Comparison of ENCODE assay signal across 24 mouse cellular contexts in genomic region chr11:61671781-61672383, GRCm38 (mm10). TPM values are rescaled to one million over a fixed set of nuclear protein-coding genes. Genes with fewer than 3 reads are reported as not detected.
DNase-seq lines count a peak whose midpoint lies in the region; ATAC-seq and TF ChIP-seq lines count a peak whose summit lies in the region.
"Had no signal": no experiment of that assay in that cellular context is flagged by ENCODE, and none has a peak within 500 bp of the region (broad histone marks: within the 10 kb centered on the region; RNA-seq: fewer than 3 reads in every experiment).

No protein-coding gene starts in this region.

- no peaks in the 10 kb centered on the region for H3K9me3 ChIP-seq in stomach, embryonic 15.5 days
- H3K9me3 ChIP-seq in stomach, postnatal 0 days (ENCODE audit: control insufficient read depth, low read length): no peaks in the 10 kb centered on the region
- H3K9me3 ChIP-seq in intestine, embryonic 14.5 days (ENCODE audit: control insufficient read depth, low read length): no peaks in the 10 kb centered on the region
- H3K9me3 ChIP-seq: embryonic facial prominence, embryonic 15.5 days; megakaryocyte, embryonic 14.5 days; neural tube, embryonic 15.5 days had no signal

- no peaks in the 10 kb centered on the region for H3K36me3 ChIP-seq in stomach, embryonic 15.5 days
- H3K36me3 ChIP-seq in stomach, postnatal 0 days (ENCODE audit: control insufficient read depth, insufficient read depth, low read length): no peaks in the 10 kb centered on the region
- H3K36me3 ChIP-seq in intestine, embryonic 14.5 days (ENCODE audit: control insufficient read depth, insufficient read depth, low read length): no peaks in the 10 kb centered on the region
- H3K36me3 ChIP-seq: embryonic facial prominence, embryonic 15.5 days; neural tube, embryonic 15.5 days had no signal

- H3K27ac ChIP-seq in stomach, embryonic 15.5 days: no peak overlapping the region
- no peak overlapping the region for H3K27ac ChIP-seq in stomach, postnatal 0 days (replicated peaks)
- H3K27ac ChIP-seq in intestine, embryonic 14.5 days (ENCODE audit: low read depth): no peak overlapping the region
- H3K27ac ChIP-seq: embryonic facial prominence, embryonic 15.5 days; layer of hippocampus, adult 2 months; neural tube, embryonic 15.5 days had no signal

- H3K4me1 ChIP-seq in stomach, embryonic 15.5 days: peaks cover 25% of the 10 kb centered on the region; the same call in 1 of the 2 replicates
- H3K4me1 ChIP-seq in stomach, postnatal 0 days (replicated peaks; ENCODE audit: control insufficient read depth, insufficient read depth): 0 out of 2 replicates have a peak, but pooled peaks cover 2% of the 10 kb centered on the region
- H3K4me1 ChIP-seq in intestine, embryonic 14.5 days (replicated peaks; ENCODE audit: control insufficient read depth, insufficient read depth, low read length): peaks cover 29% of the 10 kb centered on the region

- ATAC-seq in stomach, embryonic 15.5 days (ENCODE audit: insufficient read depth, low FRiP score, low read depth): no peak
- no peak for ATAC-seq in stomach, postnatal 0 days (ENCODE audit: low FRiP score, low TSS enrichment)
- ATAC-seq in intestine, embryonic 14.5 days (replicated peaks; ENCODE audit: low FRiP score, low TSS enrichment, low read depth): 0 out of 2 replicates have a peak, but pooled peaks have one; percentile 3
- ATAC-seq: liver, postnatal 0 days had no signal

- no peak overlapping the region for H3K9ac ChIP-seq in stomach, embryonic 15.5 days
- no peak overlapping the region for H3K9ac ChIP-seq in stomach, postnatal 0 days (ENCODE audit: low read length)
- 0 out of 2 replicates have a peak overlapping the region, but pooled peaks have one; percentile 20 for H3K9ac ChIP-seq in intestine, embryonic 14.5 days (ENCODE audit: low read length)
- H3K9ac ChIP-seq: embryonic facial prominence, embryonic 15.5 days; liver, postnatal 0 days; neural tube, embryonic 15.5 days had no signal

- no peak for TF ChIP-seq CTCF in stomach, postnatal 0 days (IDR thresholded peaks at IDR 0.05; ENCODE audit: low read depth)

- DNase-seq in embryo, embryonic 10 days (ENCODE audit: low spot score): peak; percentile 52
- no peak for DNase-seq in embryo, embryonic 9.5 days (ENCODE audit: extremely low spot score)
- DNase-seq in stomach, postnatal 0 days (ENCODE audit: low spot score): no peak
- no peak for DNase-seq in intestine, embryonic 14.5 days (ENCODE audit: low spot score)
- DNase-seq in yolk sac, embryonic 10.5 days (ENCODE audit: low spot score): peak; percentile 24
- no peak for DNase-seq in cerebellum, postnatal 10 days
- no peak for DNase-seq in ovary, postnatal 36 days (ENCODE audit: low spot score)
- DNase-seq: adrenal gland, adult 2 months; cerebellum, adult 9-10 months; gastrocnemius, postnatal 10 days; heart, adult 11 months; kidney, adult 2 months; kidney, postnatal 14 days; layer of hippocampus, postnatal 36 days; liver, postnatal 0 days; midbrain, embryonic 14.5 days; thymus, postnatal 36 days had no signal

- TF ChIP-seq EP300 in stomach, postnatal 0 days (optimal IDR thresholded peaks at IDR 0.05): no peak

- peak overlapping the region; percentile 3; the same call in 1 of the 2 replicates for H3K4me2 ChIP-seq in stomach, embryonic 15.5 days
- H3K4me2 ChIP-seq in stomach, postnatal 0 days (replicated peaks; ENCODE audit: low read depth): no peak overlapping the region
- peak overlapping the region; percentile 20; the same call in 1 of the 2 replicates for H3K4me2 ChIP-seq in intestine, embryonic 14.5 days (ENCODE audit: low read length)
- H3K4me2 ChIP-seq: embryonic facial prominence, embryonic 15.5 days; neural tube, embryonic 15.5 days had no signal

- WGBS in stomach, embryonic 15.5 days: 60% methylated on average over 19 of the region's 19 CpGs
- 68% methylated on average over 18 of the region's 19 CpGs for WGBS in stomach, postnatal 0 days
- 47% methylated on average over 19 of the region's 19 CpGs for WGBS in intestine, embryonic 14.5 days

- no peaks in the 10 kb centered on the region for H3K27me3 ChIP-seq in stomach, embryonic 15.5 days (replicated peaks)
- H3K27me3 ChIP-seq in stomach, postnatal 0 days (ENCODE audit: control insufficient read depth, insufficient read depth, low read length): no peaks in the 10 kb centered on the region
- H3K27me3 ChIP-seq in intestine, embryonic 14.5 days (replicated peaks; ENCODE audit: control insufficient read depth, insufficient read depth, low read length): no peaks in the 10 kb centered on the region
- H3K27me3 ChIP-seq: embryonic facial prominence, embryonic 15.5 days; neural tube, embryonic 15.5 days had no signal

- no peak overlapping the region for H3K4me3 ChIP-seq in stomach, embryonic 15.5 days (replicated peaks)
- no peak overlapping the region for H3K4me3 ChIP-seq in stomach, postnatal 0 days (ENCODE audit: low read depth, low read length)
- no peak overlapping the region for H3K4me3 ChIP-seq in intestine, embryonic 14.5 days (ENCODE audit: low read depth, low read length)
- H3K4me3 ChIP-seq: embryonic facial prominence, embryonic 15.5 days; layer of hippocampus, adult 2 months; megakaryocyte, embryonic 14.5 days; myocyte; neural tube, embryonic 15.5 days had no signal

RNA-seq across cellular contexts. Expression of gene Fam83g, which starts 12.0 kb away (rescaled TPM):
- polyA plus RNA-seq in stomach, embryonic 15.5 days (2015; fragmentation: Nextera tagmentation; extraction: Ambion mirVana): 5.5 and 5.9 TPM in 2 replicates
- polyA plus RNA-seq in stomach, postnatal 0 days (2015; fragmentation: Nextera tagmentation; extraction: Ambion mirVana): 4.5 and 4.9 TPM in 2 replicates
- polyA plus RNA-seq in intestine, embryonic 14.5 days (2014; fragmentation: Nextera tagmentation; extraction: Ambion mirVana): 3.7 and 4.6 TPM in 2 replicates
- polyA plus RNA-seq: myocyte had no signal

RNA-seq across cellular contexts. Expression of gene Grap, which starts 18.8 kb away (rescaled TPM):
- 8.8 and 9.3 TPM in 2 replicates for polyA plus RNA-seq in stomach, embryonic 15.5 days (2015; fragmentation: Nextera tagmentation; extraction: Ambion mirVana)
- 4.6 and 4.9 TPM in 2 replicates for polyA plus RNA-seq in stomach, postnatal 0 days (2015; fragmentation: Nextera tagmentation; extraction: Ambion mirVana)
- polyA plus RNA-seq in intestine, embryonic 14.5 days (2014; fragmentation: Nextera tagmentation; extraction: Ambion mirVana): 6.5 and 6.6 TPM in 2 replicates

RNA-seq across cellular contexts. Expression of gene Slc5a10, which starts 48.7 kb away (rescaled TPM):
- polyA plus RNA-seq in stomach, embryonic 15.5 days (2015; fragmentation: Nextera tagmentation; extraction: Ambion mirVana): not detected in 2 replicates
- 0.07 TPM in 1 of 2 replicates, not detected in the other for polyA plus RNA-seq in stomach, postnatal 0 days (2015; fragmentation: Nextera tagmentation; extraction: Ambion mirVana)
- polyA plus RNA-seq in intestine, embryonic 14.5 days (2014; fragmentation: Nextera tagmentation; extraction: Ambion mirVana): not detected in 2 replicates
- polyA plus RNA-seq: liver, adult 2 months; liver, postnatal 0 days; midbrain, embryonic 14.5 days; neural tube, embryonic 15.5 days had no signal

Comparison
In these comparisons a context has a peak if more than half of its experiments do, and no peak if none do; other contexts are left out.
1. DNase-seq: peak in embryo, embryonic 10 days (single experiment) and yolk sac, embryonic 10.5 days (single experiment); none in embryo, embryonic 9.5 days (single experiment), stomach, postnatal 0 days (single experiment), intestine, embryonic 14.5 days (single experiment), cerebellum, postnatal 10 days (0 of 2) and ovary, postnatal 36 days (single experiment).